Mouse (Mus musculus): ENCODE measurements around the gene St3gal3. TPM values are rescaled to one million over a fixed set of nuclear protein-coding genes. Genes with fewer than 3 reads are reported as not detected.
A peak's percentile ranks its signal among the peaks of the same experiment; 100 is the strongest.

St3gal3 gene
- polyA plus RNA-seq, 1 experiment from 2014 or later = 7.6 TPM

DNA sequence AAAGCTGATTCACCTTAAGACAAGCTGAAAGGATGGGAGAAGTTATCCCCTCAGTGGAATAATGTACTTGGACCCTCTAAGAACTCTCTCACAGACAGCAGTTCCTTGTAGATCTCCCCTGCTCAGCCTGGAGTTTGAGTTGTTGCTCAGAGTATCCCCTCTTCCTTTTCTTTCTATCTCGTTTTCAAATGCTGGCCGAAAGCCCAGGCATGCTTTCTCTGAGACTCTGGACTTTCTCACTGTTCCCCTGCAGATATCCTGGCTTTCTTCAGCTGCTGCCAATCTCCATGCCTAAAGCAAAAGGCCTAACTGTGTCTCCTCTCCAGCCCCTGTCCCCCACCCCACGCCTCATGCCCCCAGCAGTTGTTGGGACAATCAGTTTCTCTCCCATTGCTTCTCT, 216.5 kb downstream of the St3gal3 start:
- no peak overlapping the region for H3K9ac ChIP-seq (ENCODE audit: low read length)
- no peak overlapping the region for H3K4me3 ChIP-seq (ENCODE audit: low read depth, low read length)
- 89% methylated on average over 3 of the region's 3 CpGs for WGBS
- H3K36me3 ChIP-seq (ENCODE audit: control insufficient read depth, insufficient read depth, low read length) = no peaks in the 10 kb centered on the region
- H3K27ac ChIP-seq (ENCODE audit: low read depth, low read length) = no peak overlapping the region
- no peak for DNase-seq (ENCODE audit: low spot score)
- no peaks in the 10 kb centered on the region for H3K9me3 ChIP-seq (ENCODE audit: control insufficient read depth, low read length)
- no peak overlapping the region for H3K4me2 ChIP-seq (ENCODE audit: low read depth, low read length, severe bottlenecking)
- ATAC-seq (replicated peaks; ENCODE audit: low FRiP score) = no peak
- H3K4me1 ChIP-seq (replicated peaks; ENCODE audit: control insufficient read depth, insufficient read depth, low read length) = peaks cover 8% of the 10 kb centered on the region
- H3K27me3 ChIP-seq (ENCODE audit: control insufficient read depth, insufficient read depth, low read length) = no peaks in the 10 kb centered on the region

DNA sequence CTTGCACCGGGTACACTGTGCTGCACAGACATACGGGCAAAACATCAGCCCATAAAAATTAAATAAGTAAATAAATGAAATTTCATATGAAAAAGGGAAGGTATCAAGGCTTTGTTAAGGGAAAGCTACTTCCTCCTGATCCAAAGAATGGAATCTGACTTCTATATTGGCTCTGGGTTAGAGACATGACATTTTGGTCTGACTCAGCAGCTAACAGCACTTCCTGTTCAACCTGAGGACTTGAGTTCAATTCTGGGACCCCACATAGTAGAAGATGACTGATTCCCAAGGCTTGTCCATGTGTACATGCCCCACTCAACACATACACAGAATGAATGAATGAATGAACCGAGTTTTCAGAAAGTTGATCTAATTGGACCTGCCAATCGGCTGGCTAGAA, 216.9 kb downstream of the St3gal3 start:
- H3K9ac ChIP-seq (ENCODE audit: low read length) = no peak overlapping the region
- ATAC-seq (replicated peaks; ENCODE audit: low FRiP score) = no peak
- 93% methylated on average over 4 of the region's 4 CpGs for WGBS
- no peaks in the 10 kb centered on the region for H3K36me3 ChIP-seq (ENCODE audit: control insufficient read depth, insufficient read depth, low read length)
- peaks cover 8% of the 10 kb centered on the region for H3K4me1 ChIP-seq (replicated peaks; ENCODE audit: control insufficient read depth, insufficient read depth, low read length)
- H3K9me3 ChIP-seq (ENCODE audit: control insufficient read depth, low read length) = no peaks in the 10 kb centered on the region
- H3K27me3 ChIP-seq (ENCODE audit: control insufficient read depth, insufficient read depth, low read length) = no peaks in the 10 kb centered on the region
- H3K27ac ChIP-seq (ENCODE audit: low read depth, low read length) = no peak overlapping the region
- DNase-seq (ENCODE audit: low spot score) = no peak
- no peak overlapping the region for H3K4me3 ChIP-seq (ENCODE audit: low read depth, low read length)
- H3K4me2 ChIP-seq (ENCODE audit: low read depth, low read length, severe bottlenecking) = no peak overlapping the region

DNA sequence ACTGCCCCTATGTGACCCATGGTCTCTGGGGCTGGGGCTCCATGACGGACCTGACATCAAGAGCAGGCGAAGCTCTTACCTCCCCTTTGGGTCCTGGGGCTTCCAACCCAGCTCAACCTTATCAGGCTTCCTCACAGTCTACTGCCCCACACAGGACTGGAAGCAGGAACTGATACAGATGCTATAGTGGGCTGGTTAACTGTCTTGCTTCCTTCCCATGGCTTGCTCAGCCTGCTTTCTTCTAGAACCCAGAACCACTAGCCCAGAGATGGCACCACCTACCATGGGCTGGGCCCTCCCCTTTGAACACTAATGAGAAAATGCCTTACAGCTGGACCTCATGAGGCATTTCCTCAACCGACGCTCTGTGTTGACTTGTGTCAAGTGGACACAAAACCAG, 217.3 kb downstream of the St3gal3 start:
- no peaks in the 10 kb centered on the region for H3K36me3 ChIP-seq (ENCODE audit: control insufficient read depth, insufficient read depth, low read length)
- H3K4me2 ChIP-seq (ENCODE audit: low read depth, low read length, severe bottlenecking) = no peak overlapping the region
- WGBS = 89% methylated on average over 4 of the region's 4 CpGs
- no peak overlapping the region for H3K4me3 ChIP-seq (ENCODE audit: low read depth, low read length)
- ATAC-seq (replicated peaks; ENCODE audit: low FRiP score) = no peak
- H3K27ac ChIP-seq (ENCODE audit: low read depth, low read length) = no peak overlapping the region
- no peak for DNase-seq (ENCODE audit: low spot score)
- H3K4me1 ChIP-seq (replicated peaks; ENCODE audit: control insufficient read depth, insufficient read depth, low read length) = peaks cover 8% of the 10 kb centered on the region
- no peaks in the 10 kb centered on the region for H3K9me3 ChIP-seq (ENCODE audit: control insufficient read depth, low read length)
- H3K9ac ChIP-seq (ENCODE audit: low read length) = no peak overlapping the region
- no peaks in the 10 kb centered on the region for H3K27me3 ChIP-seq (ENCODE audit: control insufficient read depth, insufficient read depth, low read length)

DNA sequence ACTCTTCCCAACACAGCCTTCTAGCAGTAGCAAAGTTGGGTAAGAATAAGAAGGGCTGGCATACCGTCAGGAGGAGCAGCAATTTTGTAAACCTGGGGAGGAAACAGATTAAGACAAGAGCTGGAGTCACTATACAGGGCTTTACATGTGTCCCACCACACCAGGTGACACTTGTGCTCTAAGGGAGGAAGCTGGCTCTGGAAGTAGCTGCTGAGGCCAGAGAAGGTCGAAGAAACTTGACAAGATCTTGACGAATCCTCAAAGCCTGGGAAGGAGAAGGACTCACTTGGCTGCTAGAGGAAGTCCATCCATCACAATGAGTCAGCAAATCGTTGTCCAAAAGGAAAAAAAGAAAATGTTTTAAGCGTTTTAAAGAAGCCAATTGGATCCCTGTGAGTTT, 218.3 kb downstream of the St3gal3 start:
- no peaks in the 10 kb centered on the region for H3K9me3 ChIP-seq (ENCODE audit: control insufficient read depth, low read length)
- H3K4me3 ChIP-seq (ENCODE audit: low read depth, low read length) = no peak overlapping the region
- ATAC-seq (replicated peaks; ENCODE audit: low FRiP score) (no peak), DNase-seq (ENCODE audit: low spot score) (no peak)
- no peaks in the 10 kb centered on the region for H3K27me3 ChIP-seq (ENCODE audit: control insufficient read depth, insufficient read depth, low read length)
- peaks cover 8% of the 10 kb centered on the region for H3K4me1 ChIP-seq (replicated peaks; ENCODE audit: control insufficient read depth, insufficient read depth, low read length)
- H3K36me3 ChIP-seq (ENCODE audit: control insufficient read depth, insufficient read depth, low read length) = no peaks in the 10 kb centered on the region
- H3K9ac ChIP-seq (ENCODE audit: low read length) = no peak overlapping the region
- no peak overlapping the region; the same call in 1 of the 2 replicates for H3K4me2 ChIP-seq (ENCODE audit: low read depth, low read length, severe bottlenecking)
- H3K27ac ChIP-seq (ENCODE audit: low read depth, low read length) = no peak overlapping the region
- 92% methylated on average over 5 of the region's 5 CpGs for WGBS

DNA sequence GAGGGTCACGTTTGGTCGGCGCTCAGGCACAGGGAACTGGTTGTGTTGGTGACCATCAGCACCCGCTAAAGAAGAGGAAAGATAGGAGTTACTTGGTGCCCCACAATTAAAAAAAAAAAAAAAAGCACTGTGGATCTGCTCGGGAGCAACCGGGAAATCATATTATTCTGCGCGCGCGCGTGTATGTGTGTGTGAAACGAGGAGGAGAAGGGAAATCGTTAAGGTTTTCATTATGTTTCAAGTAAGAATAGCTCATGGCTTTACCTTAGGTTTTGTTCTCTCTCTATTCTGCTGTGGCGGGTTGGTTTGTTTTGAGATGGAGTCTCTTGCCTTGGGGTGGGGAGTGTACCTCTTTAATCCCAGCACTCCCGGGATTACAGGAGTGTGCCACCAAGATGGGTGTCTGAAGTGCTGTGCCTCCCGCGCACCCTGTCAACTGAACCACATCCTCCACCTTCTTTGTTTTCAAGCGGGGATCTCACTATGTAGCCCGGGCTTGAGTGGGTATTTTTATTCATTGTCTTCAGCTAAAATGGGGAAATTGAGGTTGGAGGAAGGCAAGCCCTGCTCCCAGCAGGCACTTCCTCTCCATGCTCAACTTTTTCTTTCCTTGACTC, 219.1 kb downstream of the St3gal3 start:
- ATAC-seq (replicated peaks; ENCODE audit: low FRiP score) = no peak
- no peaks in the 10 kb centered on the region for H3K36me3 ChIP-seq (ENCODE audit: control insufficient read depth, insufficient read depth, low read length)
- H3K4me1 ChIP-seq (replicated peaks; ENCODE audit: control insufficient read depth, insufficient read depth, low read length) = peaks cover 8% of the 10 kb centered on the region
- peak overlapping the region; percentile 80 for H3K9ac ChIP-seq (ENCODE audit: low read length)
- H3K27ac ChIP-seq (ENCODE audit: low read depth, low read length) = no peak overlapping the region
- H3K9me3 ChIP-seq (ENCODE audit: control insufficient read depth, low read length) = no peaks in the 10 kb centered on the region
- peak overlapping the region; percentile 78 for H3K4me3 ChIP-seq (ENCODE audit: low read depth, low read length)
- peak overlapping the region; percentile 100 for H3K4me2 ChIP-seq (ENCODE audit: low read depth, low read length, severe bottlenecking)
- H3K27me3 ChIP-seq (ENCODE audit: control insufficient read depth, insufficient read depth, low read length) = no peaks in the 10 kb centered on the region
- WGBS = 8% methylated on average over 19 of the region's 19 CpGs
- no peak for DNase-seq (ENCODE audit: low spot score)

DNA sequence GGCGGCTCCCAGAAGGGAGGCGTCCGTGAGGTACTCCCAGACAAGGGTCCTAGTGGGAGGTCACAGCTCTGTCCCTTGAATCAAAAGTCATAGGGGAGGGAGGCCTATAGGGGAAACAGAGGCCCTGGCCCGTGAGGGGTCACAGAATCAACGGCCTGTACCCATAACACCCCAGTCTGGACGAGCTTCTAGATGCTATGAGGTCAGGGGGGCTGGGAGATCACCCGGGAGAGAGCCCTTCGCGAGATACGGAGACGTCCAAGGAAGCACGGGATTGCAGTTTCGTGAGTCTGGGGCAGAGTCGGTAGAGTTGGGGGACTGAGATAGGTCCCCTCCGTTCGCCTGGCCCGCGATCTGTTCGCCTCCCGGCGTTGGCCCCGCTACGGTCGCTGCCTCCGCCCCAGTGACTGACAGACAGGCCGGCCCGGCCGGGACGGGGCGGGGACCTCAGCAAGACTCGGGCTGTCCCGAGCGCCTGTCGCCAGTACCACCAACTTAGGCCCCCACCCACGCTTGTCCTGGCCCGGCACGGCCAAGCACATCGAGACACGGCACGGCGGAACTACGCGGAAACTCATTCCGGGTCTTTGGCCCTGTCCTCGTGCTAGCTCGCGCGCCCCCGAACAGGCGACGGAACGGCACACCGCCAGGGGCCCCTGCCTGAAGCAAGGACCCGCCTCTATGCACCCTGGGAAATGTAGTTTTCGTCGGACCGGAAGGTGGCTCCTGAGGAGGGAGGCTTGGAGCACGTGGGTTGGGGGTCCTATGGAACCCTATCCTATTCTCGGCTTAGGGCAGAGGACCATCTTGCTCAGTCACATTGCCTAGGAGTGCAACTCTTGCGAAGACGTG, 219.9 kb downstream of the St3gal3 start, which contains the start of gene Ipo13:
Gene Ipo13 (minus strand): TSS at position 409 of the 852 bp plus-strand sequence.
- H3K4me3 ChIP-seq (ENCODE audit: low read depth, low read length) = peak within 1 kb of the TSS; percentile 78
- no peaks in the 10 kb centered on the region for H3K9me3 ChIP-seq (ENCODE audit: control insufficient read depth, low read length)
- H3K27ac ChIP-seq (ENCODE audit: low read depth, low read length) = peak within 1 kb of the TSS; percentile 72
- H3K36me3 ChIP-seq (ENCODE audit: control insufficient read depth, insufficient read depth, low read length) = no peaks in the 10 kb centered on the region; the same call in 1 of the 2 replicates
- ATAC-seq (replicated peaks; ENCODE audit: low FRiP score) (peak; percentile 95), DNase-seq (ENCODE audit: low spot score) (peak; percentile 95)
- H3K9ac ChIP-seq (ENCODE audit: low read length) = peak within 1 kb of the TSS; percentile 80
- H3K27me3 ChIP-seq (ENCODE audit: control insufficient read depth, insufficient read depth, low read length) = no peaks in the 10 kb centered on the region
- H3K4me2 ChIP-seq (ENCODE audit: low read depth, low read length, severe bottlenecking) = peak within 1 kb of the TSS; percentile 100
- 0% methylated on average over 59 of the region's 61 CpGs for WGBS
- peaks cover 8% of the 10 kb centered on the region for H3K4me1 ChIP-seq (replicated peaks; ENCODE audit: control insufficient read depth, insufficient read depth, low read length)

DNA sequence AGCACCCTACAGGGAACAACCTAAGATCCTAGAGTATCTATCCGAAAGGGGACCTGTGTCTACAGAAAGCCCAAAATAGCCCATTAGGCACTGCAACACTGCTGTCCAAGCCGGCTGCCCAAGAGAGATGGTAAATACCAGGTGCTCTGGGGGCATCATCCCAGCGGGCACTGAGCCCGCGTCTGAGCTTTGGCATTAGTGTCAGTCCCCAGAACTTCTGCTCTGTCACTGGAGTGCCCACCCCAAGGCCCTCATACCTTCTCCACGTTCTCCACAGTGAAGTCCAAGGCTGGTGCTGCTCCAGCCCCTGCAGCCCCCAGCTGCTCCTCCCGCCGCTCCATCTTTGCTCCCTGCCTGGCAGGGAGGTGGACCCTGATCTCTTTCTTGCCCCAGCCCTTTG, 220.7 kb downstream of the St3gal3 start:
- no peak overlapping the region for H3K27ac ChIP-seq (ENCODE audit: low read depth, low read length)

DNA sequence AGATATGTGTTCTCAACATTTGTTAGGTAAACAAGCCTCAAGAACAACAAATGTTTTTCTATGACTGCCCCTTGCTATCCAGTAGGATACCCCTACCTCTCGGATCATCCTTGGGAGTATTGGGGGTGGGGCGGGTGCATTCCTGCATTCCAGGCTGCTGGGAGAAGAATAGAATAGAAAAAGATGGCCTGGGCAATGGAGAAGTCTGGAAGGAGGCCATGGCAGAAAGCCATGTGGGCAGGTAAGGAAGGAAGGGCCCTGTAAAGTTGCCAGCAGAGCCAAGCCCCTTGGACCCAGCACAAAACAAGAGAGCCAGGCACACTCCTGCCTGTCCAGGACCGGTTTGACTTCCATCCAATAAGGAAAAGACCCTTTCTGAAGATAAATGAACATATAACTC, 221.3 kb downstream of the St3gal3 start:
- no peak for DNase-seq (ENCODE audit: low spot score)
- H3K27me3 ChIP-seq (ENCODE audit: control insufficient read depth, insufficient read depth, low read length) = no peaks in the 10 kb centered on the region
- no peaks in the 10 kb centered on the region for H3K9me3 ChIP-seq (ENCODE audit: control insufficient read depth, low read length)
- 53% methylated on average over 3 of the region's 3 CpGs for WGBS
- peaks cover 10% of the 10 kb centered on the region for H3K4me1 ChIP-seq (replicated peaks; ENCODE audit: control insufficient read depth, insufficient read depth, low read length)
- ATAC-seq (replicated peaks; ENCODE audit: low FRiP score) = no peak
- no peaks in the 10 kb centered on the region; the same call in 1 of the 2 replicates for H3K36me3 ChIP-seq (ENCODE audit: control insufficient read depth, insufficient read depth, low read length)
- H3K4me2 ChIP-seq (ENCODE audit: low read depth, low read length, severe bottlenecking) = peak overlapping the region; percentile 100
- peak overlapping the region; percentile 78 for H3K4me3 ChIP-seq (ENCODE audit: low read depth, low read length)
- H3K9ac ChIP-seq (ENCODE audit: low read length) = peak overlapping the region; percentile 80
- no peak overlapping the region for H3K27ac ChIP-seq (ENCODE audit: low read depth, low read length)

More for the DNA sequence above, 220.7 kb downstream of the St3gal3 start:
- H3K9ac ChIP-seq (ENCODE audit: low read length) = peak overlapping the region; percentile 80
- 13% methylated on average over 8 of the region's 8 CpGs for WGBS
- H3K36me3 ChIP-seq (ENCODE audit: control insufficient read depth, insufficient read depth, low read length) = no peaks in the 10 kb centered on the region; the same call in 1 of the 2 replicates
- no peaks in the 10 kb centered on the region for H3K9me3 ChIP-seq (ENCODE audit: control insufficient read depth, low read length)
- peak overlapping the region; percentile 78 for H3K4me3 ChIP-seq (ENCODE audit: low read depth, low read length)
- H3K4me1 ChIP-seq (replicated peaks; ENCODE audit: control insufficient read depth, insufficient read depth, low read length) = peaks cover 8% of the 10 kb centered on the region
- no peaks in the 10 kb centered on the region for H3K27me3 ChIP-seq (ENCODE audit: control insufficient read depth, insufficient read depth, low read length)
- peak overlapping the region; percentile 100 for H3K4me2 ChIP-seq (ENCODE audit: low read depth, low read length, severe bottlenecking)
- DNase-seq (ENCODE audit: low spot score) (no peak), ATAC-seq (replicated peaks; ENCODE audit: low FRiP score) (no peak; the same call in 1 of the 2 replicates)
